Mouse (Mus musculus): Measurements from ENCODE around the gene Pcsk6.
"Not testable (repeated sequence)": the region's sequence is repeated elsewhere in the genome, so short reads cannot be mapped to it uniquely, and the experiment has no call there.

Gene Pcsk6

DNA sequence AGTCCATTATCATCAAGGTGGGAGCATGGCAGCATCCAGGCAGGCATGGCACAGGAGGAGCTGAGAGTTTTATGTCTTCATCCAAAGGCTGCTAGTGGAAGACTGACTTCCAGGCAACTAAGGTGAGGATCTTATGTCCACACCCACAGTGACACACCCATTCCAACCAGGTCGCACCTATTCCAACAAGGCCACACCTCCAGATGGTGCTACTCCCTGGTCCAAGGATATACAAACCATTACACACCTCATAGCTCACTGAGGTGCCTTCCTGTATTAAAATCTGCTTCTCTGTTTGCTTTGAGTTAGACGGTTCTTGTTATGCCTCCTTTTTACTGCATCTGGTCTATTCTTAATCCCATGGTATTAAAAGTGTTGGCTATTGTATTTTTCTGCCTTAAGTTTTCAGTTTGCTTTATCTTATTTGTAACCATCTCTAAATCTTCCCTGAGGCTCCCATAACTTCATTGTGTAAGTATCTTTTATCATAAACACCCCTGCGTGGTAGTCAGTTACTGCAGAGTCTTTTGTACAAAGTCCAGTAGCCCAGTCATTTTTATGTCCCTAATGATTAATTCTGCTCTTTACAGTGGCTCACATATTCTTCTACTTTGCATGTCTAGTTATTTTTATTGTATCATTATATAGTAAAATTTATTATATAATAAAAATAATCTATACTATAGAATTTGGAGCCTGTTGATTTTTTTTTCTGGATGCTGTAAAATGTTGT lies 72.9 kb downstream of the Pcsk6 start:
- not testable (repeated sequence) for DNase-seq (ENCODE audit: low spot score in 2 of 2)

DNA sequence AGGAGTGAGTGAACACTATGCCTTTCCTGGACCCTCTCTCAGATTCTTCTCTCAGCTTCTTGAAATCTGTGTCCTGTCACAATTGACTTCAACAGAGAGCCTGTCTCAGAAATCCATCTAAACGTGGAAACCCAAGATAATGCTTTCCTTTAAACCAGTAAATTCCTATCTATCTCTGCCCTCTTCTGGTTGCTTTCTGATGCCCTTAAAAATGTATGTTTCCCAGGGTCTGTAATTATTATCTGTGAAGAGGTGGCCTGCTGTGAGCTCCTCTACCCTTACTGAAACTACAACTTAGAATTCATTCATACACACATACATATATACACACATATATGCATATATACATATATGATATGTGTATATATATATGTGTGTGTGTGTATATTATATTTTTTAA lies 73.7 kb downstream of the Pcsk6 start:
- no peak for DNase-seq (ENCODE audit: low spot score in 2 of 2)

DNA sequence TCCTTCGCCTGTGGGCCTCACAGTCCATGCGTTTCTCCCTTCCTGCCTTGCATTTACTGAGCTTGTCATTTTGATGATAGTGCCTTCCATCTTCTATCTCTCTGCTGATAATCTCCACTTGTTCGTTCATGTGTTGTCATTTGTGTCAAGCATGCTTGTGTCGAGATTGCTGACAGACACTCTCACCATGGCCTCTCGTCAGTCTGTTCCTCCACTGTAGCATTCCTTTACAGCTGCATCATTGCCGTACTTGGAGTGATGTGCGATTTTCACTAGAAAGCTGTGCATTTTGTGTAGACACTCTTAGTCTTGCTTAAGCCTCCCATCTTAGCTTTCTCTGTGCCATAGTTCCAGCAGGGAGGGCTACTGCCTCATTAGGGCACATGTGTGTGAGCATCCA lies 79.5 kb downstream of the Pcsk6 start:
- DNase-seq (ENCODE audit: low spot score in 2 of 2), result no peak

DNA sequence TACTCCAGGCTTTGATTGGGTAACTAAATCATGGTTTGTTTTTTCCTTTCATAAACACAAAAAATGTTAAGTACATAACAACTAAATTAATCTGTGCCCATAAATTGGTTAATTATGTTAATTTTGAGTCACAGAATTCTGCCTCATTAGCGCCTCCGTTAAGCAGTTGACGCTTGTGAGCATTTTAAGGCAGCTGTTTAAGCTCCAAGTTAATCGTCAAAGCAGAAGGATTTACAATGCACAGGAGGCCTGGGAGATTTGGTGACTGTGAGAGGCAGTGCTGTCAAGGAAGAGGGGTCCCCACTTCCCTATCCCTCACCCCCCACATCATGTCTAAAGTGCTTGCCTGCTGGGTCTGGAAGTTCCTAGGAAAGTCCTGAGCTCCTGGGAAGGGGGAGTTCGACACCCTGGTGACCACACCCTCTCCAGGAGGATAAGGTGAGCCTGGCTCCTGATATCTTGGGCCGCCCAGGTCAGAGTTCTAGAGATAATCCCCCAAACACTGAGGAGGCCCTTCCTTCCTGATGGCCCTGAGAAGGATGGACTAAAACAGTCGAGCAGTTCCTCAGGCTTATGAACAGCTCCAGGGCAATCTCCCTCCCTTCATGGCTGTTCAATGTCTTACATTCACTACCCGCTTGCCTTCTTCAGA lies 83.9 kb downstream of the Pcsk6 start:
- DNase-seq (ENCODE audit: low spot score in 2 of 2), result no peak

DNA sequence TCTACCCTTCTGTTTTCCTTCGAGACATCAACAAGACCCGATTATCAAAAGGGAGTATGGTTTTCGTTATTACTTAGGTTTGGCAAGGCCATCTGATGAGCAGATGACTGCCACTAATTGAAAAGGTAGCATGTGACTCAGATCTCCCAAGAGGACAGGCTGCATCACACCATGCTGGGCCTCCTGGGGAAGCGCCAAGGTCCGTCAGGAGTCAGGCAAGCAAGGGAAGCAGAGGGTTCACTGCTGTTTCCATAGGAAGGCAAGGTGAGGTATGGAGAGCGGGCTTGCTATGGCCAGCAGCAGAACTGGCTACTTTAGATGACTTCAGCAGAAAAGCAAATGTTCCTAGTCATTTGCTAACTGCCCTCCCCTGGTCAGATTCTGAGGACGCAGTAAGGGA lies 84.9 kb downstream of the Pcsk6 start:
- DNase-seq (ENCODE audit: low spot score in 2 of 2), result no peak

DNA sequence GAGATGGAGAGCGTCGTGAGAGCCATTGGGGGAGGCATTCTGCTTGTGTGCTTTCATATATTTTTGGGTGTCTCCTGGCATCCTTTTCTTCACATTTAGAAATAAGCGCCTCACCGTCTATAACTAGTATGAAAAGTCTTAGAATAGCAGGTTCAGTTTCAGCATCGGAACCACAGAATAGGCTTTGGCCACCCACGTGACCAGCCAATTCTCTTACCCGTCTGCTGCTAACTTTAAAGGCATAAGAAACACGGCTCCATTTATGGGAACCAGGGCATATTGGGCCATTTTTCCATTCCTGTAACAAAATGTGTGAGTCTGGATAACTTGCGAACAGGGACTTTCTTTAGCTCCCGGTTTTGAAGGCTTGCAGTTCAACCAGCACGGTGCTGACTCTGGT lies 87.4 kb downstream of the Pcsk6 start:
- no peak for DNase-seq (ENCODE audit: low spot score in 2 of 2)

DNA sequence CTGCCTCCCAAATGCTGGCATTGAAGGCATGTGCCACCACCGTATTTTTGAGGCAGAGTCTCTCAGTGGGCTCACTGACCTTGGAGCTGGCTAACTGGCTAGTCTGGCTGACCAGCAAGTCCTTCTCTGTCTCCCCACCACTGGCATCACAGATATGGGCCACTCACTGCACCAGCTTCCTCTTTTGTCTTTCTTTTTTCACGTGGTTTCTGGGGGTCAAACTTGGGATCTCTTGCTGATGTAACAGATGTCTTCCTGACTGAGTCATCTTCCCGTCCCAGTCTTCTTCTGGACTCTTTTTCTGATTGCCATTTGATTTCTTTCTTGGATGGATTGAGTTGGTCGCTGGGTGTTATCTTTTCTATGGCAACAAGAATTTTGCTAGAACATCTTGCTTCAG lies 93.0 kb downstream of the Pcsk6 start:
- no peak for DNase-seq (ENCODE audit: low spot score in 2 of 2)

DNA sequence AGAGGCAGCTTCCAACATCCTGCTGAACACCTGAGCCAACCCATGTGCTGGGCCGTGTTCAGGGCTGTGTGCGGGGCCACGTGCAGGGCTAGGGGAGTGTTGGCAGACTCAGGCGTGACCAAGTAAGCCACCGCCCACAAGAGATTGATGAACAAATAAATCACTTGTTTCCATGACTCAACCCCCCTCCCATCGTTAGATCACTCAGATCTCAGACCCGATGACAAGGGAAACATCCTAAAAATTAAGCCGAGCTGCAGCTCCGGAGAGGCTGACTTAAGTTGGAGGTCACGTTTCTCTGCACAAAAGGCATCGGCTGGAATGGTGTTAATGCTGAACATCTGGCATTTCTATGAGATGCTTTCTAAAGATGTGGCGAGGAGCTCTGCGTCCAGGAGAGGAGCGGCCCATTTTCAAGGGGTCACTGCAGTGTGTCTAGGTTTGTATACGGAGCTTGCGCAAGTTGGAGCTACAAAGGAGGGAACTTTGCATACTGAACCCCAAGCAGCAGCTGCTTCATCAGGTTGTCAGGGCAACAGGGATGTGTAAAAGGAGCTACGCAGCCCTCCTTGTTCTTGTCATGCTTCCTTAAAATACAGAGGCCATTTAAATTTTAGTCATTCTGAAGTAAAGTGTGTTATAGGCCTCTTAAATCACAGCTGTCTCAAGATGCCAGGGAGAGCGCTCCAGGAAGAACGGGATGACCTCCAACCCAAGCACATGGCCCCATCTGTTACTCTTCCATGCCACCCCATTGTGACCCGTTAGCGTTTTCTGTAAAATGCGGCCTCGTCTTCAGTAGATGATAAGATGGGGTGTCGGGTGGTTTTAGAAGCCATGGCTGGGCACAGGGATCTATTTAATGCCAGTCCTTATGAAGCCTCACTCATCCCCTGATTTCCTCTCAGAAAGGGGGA lies 94.0 kb downstream of the Pcsk6 start:
- DNase-seq (ENCODE audit: low spot score in 2 of 2), result no peak

DNA sequence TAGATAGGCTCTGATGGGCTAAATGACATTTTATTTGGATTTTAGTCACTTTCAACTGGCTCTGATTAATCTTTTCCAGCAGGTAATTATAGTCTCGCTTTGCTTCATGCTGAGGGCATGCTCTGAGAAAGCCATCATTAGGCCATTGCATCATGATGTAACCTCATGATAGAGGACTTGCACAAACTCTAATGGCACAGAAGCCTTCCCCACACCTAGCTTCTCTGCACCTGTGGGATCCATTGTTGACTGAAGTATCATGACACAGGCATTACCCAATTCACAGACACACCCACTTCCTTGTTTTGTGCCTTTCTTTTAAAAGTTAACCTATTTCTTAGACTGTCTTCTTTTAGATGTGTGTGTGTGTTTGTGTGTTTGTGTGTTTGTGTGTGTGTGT lies 95.7 kb downstream of the Pcsk6 start:
- DNase-seq (ENCODE audit: low spot score in 2 of 2), result no peak

DNA sequence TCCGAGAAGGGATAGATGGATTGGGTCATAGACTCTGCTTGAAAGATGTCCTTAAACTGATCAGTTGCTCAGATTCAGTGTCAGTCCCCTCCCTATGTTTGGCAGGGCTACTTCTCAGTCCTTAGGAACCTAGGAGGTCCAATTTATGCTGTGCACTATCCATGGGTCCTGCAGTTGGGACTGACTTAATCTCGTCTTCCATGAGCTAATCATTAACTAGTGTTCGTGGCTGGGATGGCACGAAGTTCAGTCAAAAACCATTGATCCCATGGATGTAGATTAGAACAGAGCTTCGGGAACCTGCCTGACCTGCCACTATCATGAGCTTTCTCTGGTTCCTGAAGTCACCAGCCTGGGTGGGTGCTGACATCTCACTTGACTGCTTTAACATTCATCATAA lies 96.6 kb downstream of the Pcsk6 start:
- no peak for DNase-seq (ENCODE audit: low spot score in 2 of 2)

DNA sequence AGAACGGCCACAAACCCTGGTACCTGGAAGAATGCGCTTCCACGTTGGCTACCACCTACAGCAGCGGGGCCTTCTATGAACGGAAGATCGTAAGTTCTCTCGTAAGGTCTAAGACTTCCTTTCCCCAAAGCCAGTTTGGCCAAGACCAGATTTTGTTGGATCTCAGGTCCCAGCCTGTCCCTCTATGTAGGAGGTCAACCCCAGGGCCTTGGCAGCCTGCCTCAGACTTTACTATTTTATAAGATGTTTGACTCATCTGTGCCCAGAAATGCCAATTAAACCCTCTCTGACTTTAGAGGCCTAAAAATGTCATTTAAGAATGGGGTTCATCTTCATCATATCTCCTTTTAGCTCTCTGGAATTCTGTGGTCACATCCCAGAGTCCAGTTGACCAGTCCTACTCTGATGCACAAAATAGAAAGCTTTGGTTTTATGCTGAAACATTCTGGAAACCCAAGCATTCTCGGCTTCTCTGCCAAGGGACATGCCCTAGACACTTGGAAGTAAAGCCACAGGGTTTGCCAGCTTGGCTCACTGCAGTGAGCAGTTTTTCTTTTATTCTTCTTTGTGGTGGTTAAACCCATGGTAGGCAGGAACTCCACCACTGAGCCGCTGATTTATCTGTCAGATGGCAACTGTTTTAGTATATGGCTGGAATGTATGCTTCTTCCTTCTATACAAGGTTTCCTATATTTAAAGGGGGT lies 97.8 kb downstream of the Pcsk6 start:
- no peak for DNase-seq (ENCODE audit: low spot score in 2 of 2)

DNA sequence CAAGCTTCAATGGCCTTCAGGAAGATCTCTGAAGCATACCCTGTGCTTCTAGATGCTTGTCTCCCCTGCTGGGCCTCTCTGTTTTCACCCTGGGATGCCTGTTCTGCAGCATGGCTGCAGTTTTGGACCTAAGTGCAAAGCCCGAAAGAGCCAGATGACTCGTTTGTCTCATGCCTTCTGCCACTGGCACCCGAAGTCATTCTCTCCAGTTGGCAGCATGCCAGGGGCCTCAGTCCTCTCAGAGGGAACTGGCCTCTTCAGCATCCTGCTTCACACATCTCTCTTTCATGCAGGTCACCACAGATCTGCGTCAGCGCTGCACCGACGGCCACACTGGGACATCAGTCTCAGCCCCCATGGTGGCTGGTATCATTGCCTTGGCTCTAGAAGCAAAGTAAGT lies 101.1 kb downstream of the Pcsk6 start:
- DNase-seq (ENCODE audit: low spot score in 2 of 2), result no peak

DNA sequence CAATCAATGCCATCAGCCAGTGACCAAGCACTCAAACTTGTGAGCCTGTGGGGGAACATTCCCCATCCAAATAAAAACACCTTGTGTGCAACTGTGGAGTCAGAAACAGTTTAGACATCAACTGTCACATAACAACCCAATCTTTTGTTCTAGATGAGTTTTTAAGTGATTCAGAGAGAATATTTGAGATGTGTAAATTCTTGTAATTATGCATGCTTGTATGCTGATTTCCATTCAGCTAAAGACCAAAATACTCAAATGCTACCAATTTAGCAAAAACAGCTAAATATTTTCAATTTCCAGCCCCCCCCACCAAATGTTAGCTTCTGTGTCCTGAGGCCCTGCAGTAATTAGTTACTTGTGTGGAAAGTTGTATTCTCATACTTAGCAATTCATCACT lies 102.9 kb downstream of the Pcsk6 start:
- no peak for DNase-seq (ENCODE audit: low spot score in 2 of 2)

DNA sequence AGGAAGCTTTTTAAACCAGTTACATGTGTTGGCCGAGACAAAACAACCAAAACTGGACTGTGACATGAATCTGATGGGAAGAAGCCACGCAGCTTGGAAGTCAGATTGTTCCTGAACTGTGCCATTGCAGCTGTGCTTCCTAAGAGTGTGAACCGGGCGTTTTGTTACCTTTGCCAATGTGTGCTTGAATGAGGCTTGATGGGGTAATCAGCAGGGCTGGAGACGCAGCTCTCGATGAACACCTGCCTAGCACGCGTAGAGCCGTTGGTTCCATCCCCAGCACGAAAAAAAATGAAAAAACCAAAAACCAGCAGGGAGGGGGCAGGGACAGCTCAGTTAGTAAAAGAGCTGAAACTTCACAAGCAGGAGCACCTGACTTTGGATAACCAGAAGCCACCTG lies 109.8 kb downstream of the Pcsk6 start:
- no peak for DNase-seq (ENCODE audit: low spot score in 2 of 2)

DNA sequence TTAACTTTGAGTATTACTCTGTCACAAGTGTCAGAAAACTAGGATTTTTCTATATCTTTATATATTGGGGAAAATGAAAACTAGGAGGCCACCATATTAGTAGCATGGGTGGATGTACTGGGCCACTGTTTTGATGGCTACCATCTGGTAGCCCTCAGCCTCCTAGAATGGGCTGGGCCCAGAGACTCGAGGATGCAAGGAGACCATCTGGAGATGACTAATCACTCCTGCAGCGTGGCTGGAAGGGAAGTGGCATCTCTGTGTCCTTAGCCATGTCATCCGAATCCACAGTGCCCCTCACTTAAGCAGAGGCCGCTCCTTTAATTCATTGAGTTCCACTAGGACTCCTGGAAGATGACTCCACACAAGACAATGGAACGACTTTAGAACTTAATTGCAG lies 115.8 kb downstream of the Pcsk6 start:
- DNase-seq (ENCODE audit: low spot score in 2 of 2), result no peak

DNA sequence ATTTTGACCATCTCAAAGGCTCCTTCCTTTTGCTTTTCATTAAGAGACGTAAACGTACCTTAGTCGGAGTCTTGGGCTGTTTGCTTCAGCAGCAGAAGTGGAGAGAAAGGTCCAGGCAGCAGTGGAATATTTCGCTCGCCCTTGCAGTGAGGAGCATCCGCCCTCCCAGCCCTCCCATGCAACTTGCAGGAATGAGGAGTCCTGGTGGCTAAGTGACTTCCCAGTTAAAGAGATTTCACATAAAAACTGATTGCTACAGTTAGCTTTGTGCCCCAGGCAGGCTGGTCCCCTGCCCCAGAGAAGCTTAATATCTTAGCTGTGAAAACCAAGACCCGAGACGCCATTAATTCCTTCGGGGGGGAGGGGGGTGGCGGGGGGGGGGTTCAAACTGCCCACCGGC lies 116.4 kb downstream of the Pcsk6 start:
- no peak for DNase-seq (ENCODE audit: low spot score in 2 of 2)

DNA sequence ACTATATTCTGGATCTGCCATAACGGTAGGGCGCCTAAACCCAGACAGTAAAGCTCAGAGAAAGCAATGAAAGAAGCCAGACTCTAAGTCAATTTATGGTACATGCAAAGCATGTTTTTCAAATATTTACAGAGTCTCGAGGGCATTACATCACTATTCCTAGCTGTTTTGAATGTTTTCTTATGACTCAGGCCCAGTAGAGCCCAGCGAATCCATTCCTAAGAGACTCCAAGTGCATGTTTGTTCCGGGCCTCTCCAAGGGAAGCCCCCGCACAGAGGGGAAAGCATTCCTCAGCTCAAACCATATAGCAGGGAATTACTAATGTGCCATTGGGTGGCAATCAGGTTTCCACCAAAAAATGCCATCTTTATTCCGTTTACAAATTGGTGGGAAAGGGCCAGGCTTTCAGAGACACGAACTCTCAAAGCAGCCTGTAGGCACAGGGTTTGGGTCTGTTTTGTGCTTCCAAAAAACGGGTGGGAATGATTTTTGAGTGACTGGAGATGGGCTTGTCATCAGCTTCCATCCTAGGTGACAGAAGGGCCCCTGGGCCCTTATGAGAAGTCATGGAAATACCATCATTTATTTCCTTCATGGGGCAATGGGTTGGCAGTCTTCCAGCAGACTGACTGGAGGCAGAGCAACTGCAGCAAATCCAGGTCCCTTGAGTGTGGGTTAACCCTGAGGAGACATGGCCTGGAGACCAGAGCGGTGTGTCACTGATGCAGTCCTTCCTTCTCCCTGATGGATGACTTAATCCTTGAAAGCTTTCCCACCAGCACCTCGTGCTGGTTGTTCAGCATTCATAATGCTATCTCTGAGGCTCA lies 117.7 kb downstream of the Pcsk6 start:
- DNase-seq (ENCODE audit: low spot score in 2 of 2), result no peak

DNA sequence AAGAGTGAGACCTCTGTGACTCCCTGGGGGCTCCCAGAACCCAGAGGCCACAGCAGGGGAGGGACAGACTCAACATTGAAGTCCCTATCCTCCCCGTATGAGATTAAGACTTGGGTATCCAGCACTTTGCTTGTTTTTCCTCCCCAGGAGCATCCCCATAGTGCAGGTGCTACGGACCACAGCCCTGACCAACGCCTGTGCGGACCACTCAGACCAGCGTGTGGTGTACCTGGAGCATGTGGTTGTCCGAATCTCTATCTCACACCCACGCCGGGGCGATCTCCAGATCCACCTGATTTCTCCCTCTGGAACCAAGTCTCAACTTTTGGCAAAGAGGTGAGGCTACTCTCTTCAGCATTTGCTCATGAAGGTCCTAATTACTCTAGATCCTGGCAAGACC lies 118.5 kb downstream of the Pcsk6 start:
- DNase-seq (ENCODE audit: low spot score in 2 of 2), result no peak

DNA sequence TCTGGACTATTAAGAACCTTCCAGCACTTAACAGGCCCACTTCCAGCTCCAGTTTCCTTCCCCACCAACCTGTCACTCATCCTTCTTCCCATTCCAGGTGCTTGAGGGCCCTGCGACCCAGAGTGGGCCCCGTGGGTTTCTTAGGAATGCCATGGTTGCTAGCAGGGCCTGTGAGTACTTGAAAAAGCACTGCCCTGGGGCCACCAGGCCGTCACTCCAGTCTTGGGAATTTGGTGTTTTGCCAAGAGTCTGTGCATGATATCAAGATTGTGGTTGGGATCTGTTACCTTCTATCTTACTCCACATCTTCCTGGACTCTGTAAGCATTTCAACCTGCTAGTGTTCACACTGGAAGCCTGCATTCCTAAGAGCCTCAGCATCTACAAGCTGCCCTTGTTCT lies 120.5 kb downstream of the Pcsk6 start:
- no peak for DNase-seq (ENCODE audit: low spot score in 2 of 2)

DNA sequence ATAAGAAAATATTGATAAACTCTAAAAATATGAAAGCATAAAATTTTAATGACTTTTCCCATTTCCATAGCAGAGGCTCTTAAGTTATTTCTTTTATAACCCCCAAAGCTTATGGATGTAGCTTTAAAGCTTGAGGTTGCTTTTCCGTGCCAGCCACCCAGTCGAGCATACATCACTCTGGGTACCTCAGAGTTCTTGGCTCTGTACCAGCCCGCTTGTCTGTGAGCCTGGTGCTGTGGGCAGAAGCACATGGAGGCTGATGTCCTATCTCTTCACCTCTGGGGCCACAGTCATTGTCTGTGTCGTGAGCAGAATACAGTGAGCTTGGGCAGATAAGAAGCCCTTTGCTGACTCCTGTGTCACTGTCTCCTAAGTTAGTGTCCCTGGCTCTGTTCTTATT lies 126.7 kb downstream of the Pcsk6 start:
- no peak for DNase-seq (ENCODE audit: low spot score in 2 of 2)

DNA sequence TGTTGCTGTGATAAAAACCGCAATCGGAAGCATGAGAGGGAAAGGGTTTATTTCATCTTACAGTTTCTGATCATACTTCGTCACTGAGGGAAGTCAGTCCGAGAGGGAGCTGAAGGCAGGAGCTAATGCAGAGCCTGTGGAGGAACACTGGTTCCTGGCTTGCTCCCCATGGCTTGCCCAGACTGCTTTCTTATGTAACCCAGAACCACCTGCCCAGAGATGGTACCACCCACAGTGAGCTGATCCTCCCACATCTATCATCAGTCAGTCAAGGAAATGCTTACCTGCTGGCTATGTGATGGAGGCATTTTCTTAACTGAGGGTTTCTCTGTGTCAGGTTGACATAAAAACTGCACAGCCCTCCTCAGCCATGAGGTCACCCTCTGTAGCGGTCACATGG lies 127.2 kb downstream of the Pcsk6 start:
- no peak for DNase-seq (ENCODE audit: low spot score in 2 of 2)

Measured in cerebellum, postnatal 4 days (tissue).